ENCODE assay signal across 9 mouse cellular contexts in the genomic region with DNA sequence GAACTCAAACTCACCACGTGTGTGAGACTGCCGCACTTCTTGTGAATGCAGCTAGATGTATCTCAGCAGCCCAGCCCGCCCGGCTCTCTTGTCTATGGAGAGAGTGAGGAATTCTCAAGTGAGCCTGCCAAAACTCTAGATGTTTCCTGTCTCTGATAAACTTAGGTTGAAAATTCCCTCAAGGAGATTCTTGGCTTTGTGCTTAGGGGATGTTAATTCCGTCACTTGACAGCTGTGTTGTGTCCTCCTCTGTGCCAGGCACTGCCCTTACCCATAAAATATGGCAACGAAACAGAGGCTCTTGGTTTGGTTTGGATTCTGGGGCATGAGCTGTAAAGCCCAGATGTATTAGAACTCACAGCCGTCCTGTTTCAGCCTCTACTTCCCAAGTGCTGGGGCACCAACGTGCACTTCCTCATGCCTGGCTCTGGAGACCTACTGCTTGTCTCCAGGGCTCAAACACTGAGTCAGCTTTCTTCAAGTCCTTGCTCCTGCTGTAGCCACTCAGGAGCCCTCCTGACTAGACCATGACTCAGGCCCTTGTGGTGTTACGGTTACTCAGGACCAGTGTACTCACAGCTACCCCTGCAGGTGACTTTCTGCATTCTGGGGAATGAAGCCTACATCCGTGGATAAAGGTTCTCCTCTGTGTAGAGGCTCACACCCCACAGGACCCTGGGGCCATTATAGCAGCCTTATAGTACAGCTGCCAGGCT. TPM values are rescaled to one million over a fixed set of nuclear protein-coding genes. Genes with fewer than 3 reads are reported as not detected.
DNase-seq lines count a peak whose midpoint lies in the region; ATAC-seq and TF ChIP-seq lines count a peak whose summit lies in the region.
"Had no signal": no experiment of that assay in that cellular context is flagged by ENCODE, and none has a peak within 500 bp of the region (broad histone marks: within the 10 kb centered on the region; RNA-seq: fewer than 3 reads in every experiment).

No protein-coding gene starts in this region.

- H3K27ac ChIP-seq in midbrain, postnatal 0 days (ENCODE audit: low read depth, low read length): no peak overlapping the region
- no peak overlapping the region for H3K27ac ChIP-seq in midbrain, embryonic 16.5 days (ENCODE audit: low read length)
- no peak overlapping the region for H3K27ac ChIP-seq in small intestine, adult 2 months (ENCODE audit: insufficient read depth, low read depth, low read length)

- peak; percentile 19 for DNase-seq in midbrain, postnatal 0 days (ENCODE audit: low spot score)
- DNase-seq in adrenal gland, postnatal 25 days: peak; percentile 17
- DNase-seq in heart, postnatal 4 days: peak; percentile 58
- DNase-seq in left cerebral cortex, postnatal 36 days (ENCODE audit: low spot score in 2 of 2): no peak

- H3K4me2 ChIP-seq in midbrain, postnatal 0 days (ENCODE audit: low read depth, low read length, poor library complexity, severe bottlenecking): no peak overlapping the region
- no peak overlapping the region for H3K4me2 ChIP-seq in midbrain, embryonic 16.5 days (ENCODE audit: low read length)

- no peak for ATAC-seq in midbrain, postnatal 0 days (ENCODE audit: low FRiP score)
- no peak for ATAC-seq in midbrain, embryonic 16.5 days
- no peak for ATAC-seq in inflammation-experienced regulatory T-cells, adult 6 months
- ATAC-seq in cerebellum, adult (ENCODE audit: insufficient number of reproducible peaks, low FRiP score, low TSS enrichment): no peak

- H3K27me3 ChIP-seq in midbrain, postnatal 0 days (ENCODE audit: insufficient read depth, low read length): no peaks in the 10 kb centered on the region
- no peaks in the 10 kb centered on the region for H3K27me3 ChIP-seq in midbrain, embryonic 16.5 days (ENCODE audit: control insufficient read depth, insufficient read depth, low read depth, low read length)
- H3K27me3 ChIP-seq in small intestine, adult 2 months (ENCODE audit: control insufficient read depth, insufficient read depth, low read length): no peaks in the 10 kb centered on the region

- WGBS in midbrain, postnatal 0 days: 83% methylated on average over 10 of the region's 10 CpGs
- 89% methylated on average over 10 of the region's 10 CpGs for WGBS in midbrain, embryonic 16.5 days
- 67% methylated on average over 10 of the region's 10 CpGs for WGBS in small intestine, adult 2 months

- intact Hi-C loops in left cerebral cortex, postnatal 36 days (cut with DNase I): no loop called here

- TF ChIP-seq POLR2A in small intestine, adult 2 months (IDR thresholded peaks at IDR 0.05; ENCODE audit: low read depth, low read length): no peak

- peaks cover 22% of the 10 kb centered on the region for H3K36me3 ChIP-seq in midbrain, postnatal 0 days (ENCODE audit: insufficient read depth, low read length)
- peaks cover 13% of the 10 kb centered on the region for H3K36me3 ChIP-seq in midbrain, embryonic 16.5 days (ENCODE audit: control insufficient read depth, insufficient read depth, low read length)
- H3K36me3 ChIP-seq in small intestine, adult 2 months (ENCODE audit: control insufficient read depth, insufficient read depth, low read length): no peaks in the 10 kb centered on the region

- H3K4me3 ChIP-seq in midbrain, postnatal 0 days (ENCODE audit: low read depth, low read length): no peak overlapping the region
- H3K4me3 ChIP-seq in midbrain, embryonic 16.5 days (ENCODE audit: low read depth, low read length): no peak overlapping the region
- H3K4me3 ChIP-seq in small intestine, adult 2 months (ENCODE audit: low read depth, low read length): no peak overlapping the region

- H3K4me1 ChIP-seq in midbrain, postnatal 0 days (ENCODE audit: insufficient read depth, low read length): no peaks in the 10 kb centered on the region; the same call in 1 of the 2 replicates
- peaks cover 11% of the 10 kb centered on the region; the same call in 1 of the 2 replicates for H3K4me1 ChIP-seq in midbrain, embryonic 16.5 days (ENCODE audit: control insufficient read depth, insufficient read depth, low read length)
- no peaks in the 10 kb centered on the region for H3K4me1 ChIP-seq in small intestine, adult 2 months (ENCODE audit: control insufficient read depth, insufficient read depth, insufficient read length, low read length)

- peak; percentile 53 for TF ChIP-seq CTCF in midbrain, postnatal 0 days (IDR thresholded peaks at IDR 0.05)
- peak; percentile 20; the same call in 1 of the 2 replicates for TF ChIP-seq CTCF in small intestine, adult 2 months (IDR thresholded peaks at IDR 0.05; ENCODE audit: extremely low read depth, insufficient read length, insufficient replicate concordance, low read depth, low read length)

- H3K9ac ChIP-seq in midbrain, postnatal 0 days (replicated peaks; ENCODE audit: low read length, poor library complexity, severe bottlenecking): no peak overlapping the region
- H3K9ac ChIP-seq in midbrain, embryonic 16.5 days (ENCODE audit: low read depth, low read length): no peak overlapping the region

- H3K9me3 ChIP-seq in midbrain, postnatal 0 days (ENCODE audit: low read length): no peaks in the 10 kb centered on the region
- H3K9me3 ChIP-seq in midbrain, embryonic 16.5 days (replicated peaks; ENCODE audit: control insufficient read depth, low read length, poor library complexity, severe bottlenecking): no peaks in the 10 kb centered on the region

RNA-seq across cellular contexts. Expression of a gene that starts 15.1 kb away (rescaled TPM):
- 2.5 and 3.9 TPM in 2 replicates for total RNA-seq in midbrain, postnatal 0 days (2014; rRNA removed)
- 4.0 and 4.8 TPM in 2 replicates for polyA plus RNA-seq in midbrain, postnatal 0 days (2015; fragmentation: Nextera tagmentation; extraction: Ambion mirVana)
- 8.0 and 10.7 TPM in 2 replicates for polyA plus RNA-seq in midbrain, embryonic 16.5 days (2015; fragmentation: Nextera tagmentation; extraction: Ambion mirVana)
- not detected in 2 replicates for total RNA-seq in adrenal gland, postnatal 25 days (2021)
- 10 to 100 TPM; 17.6 to 22.9 TPM for total RNA-seq in heart, postnatal 4 days (2021)
- polyA plus RNA-seq in small intestine, adult 2 months (2012; rRNA removed): 0.46 and 0.99 TPM in 2 replicates
- polyA plus RNA-seq in inflammation-experienced regulatory T-cells, adult 6 months (2017; shearing (Covaris generic)): under 1 TPM in 1 of 3 experiments, not detected in 2; 0.30 TPM
- under 1 TPM in 1 of 2 experiments, not detected in 1; 0.20 TPM for total RNA-seq in left cerebral cortex, postnatal 36 days (2021)

RNA-seq across cellular contexts. Expression of a gene that starts 25.8 kb away (rescaled TPM):
- not detected in 2 replicates for total RNA-seq in midbrain, postnatal 0 days (2014; rRNA removed)
- 0.22 TPM in 1 of 2 replicates, not detected in the other for polyA plus RNA-seq in midbrain, postnatal 0 days (2015; fragmentation: Nextera tagmentation; extraction: Ambion mirVana)
- polyA plus RNA-seq in midbrain, embryonic 16.5 days (2015; fragmentation: Nextera tagmentation; extraction: Ambion mirVana): not detected in 2 replicates
- 0.24 TPM in 1 of 2 replicates, not detected in the other for total RNA-seq in adrenal gland, postnatal 25 days (2021)
- total RNA-seq in heart, postnatal 4 days (2021): 1 to 10 TPM in 1 of 2 experiments, not detected in 1; 2.9 TPM
- polyA plus RNA-seq in small intestine, adult 2 months (2012; rRNA removed): not detected in 2 replicates
- polyA plus RNA-seq in inflammation-experienced regulatory T-cells, adult 6 months (2017; shearing (Covaris generic)): not detected
- under 1 TPM in 1 of 2 experiments, not detected in 1; 0.35 TPM for total RNA-seq in left cerebral cortex, postnatal 36 days (2021)
- polyA plus RNA-seq: neural tube, embryonic 14.5 days had no signal

RNA-seq across cellular contexts. Expression of a gene that starts 25.8 kb away (rescaled TPM):
- total RNA-seq in midbrain, postnatal 0 days (2014; rRNA removed): 254 and 255 TPM in 2 replicates
- 283 and 306 TPM in 2 replicates for polyA plus RNA-seq in midbrain, postnatal 0 days (2015; fragmentation: Nextera tagmentation; extraction: Ambion mirVana)
- polyA plus RNA-seq in midbrain, embryonic 16.5 days (2015; fragmentation: Nextera tagmentation; extraction: Ambion mirVana): 177 and 194 TPM in 2 replicates
- 72.9 and 75.5 TPM in 2 replicates for total RNA-seq in adrenal gland, postnatal 25 days (2021)
- 10 to 100 TPM; 83.1 to 85.9 TPM for total RNA-seq in heart, postnatal 4 days (2021)
- 11.9 and 13.5 TPM in 2 replicates for polyA plus RNA-seq in small intestine, adult 2 months (2012; rRNA removed)
- polyA plus RNA-seq in inflammation-experienced regulatory T-cells, adult 6 months (2017; shearing (Covaris generic)): 10 to 100 TPM in 2 of 3 experiments, 1 to 10 TPM in 1; 5.1 to 16.4 (median 15.9) TPM
- total RNA-seq in left cerebral cortex, postnatal 36 days (2021): 100 to 1,000 TPM; 729 to 811 TPM

Comparison
In these comparisons a context has a peak if more than half of its experiments do, and no peak if none do; other contexts are left out.
1. DNase-seq: peak in midbrain, postnatal 0 days (single experiment), adrenal gland, postnatal 25 days (single experiment) and heart, postnatal 4 days (single experiment); none in left cerebral cortex, postnatal 36 days (0 of 2).